Comparison of ENCODE assay signal across 19 mouse cellular contexts in genomic region chr11:78424352-78424751, GRCm38 (mm10). TPM values are rescaled to one million over a fixed set of nuclear protein-coding genes. Genes with fewer than 3 reads are reported as not detected.
DNase-seq lines count a peak whose midpoint lies in the region; ATAC-seq and TF ChIP-seq lines count a peak whose summit lies in the region.
"Had no signal": no experiment of that assay in that cellular context is flagged by ENCODE, and none has a peak within 500 bp of the region (broad histone marks: within the 10 kb centered on the region; RNA-seq: fewer than 3 reads in every experiment).

No protein-coding gene starts in this region.

- no peak overlapping the region for H3K9ac ChIP-seq in kidney, embryonic 14.5 days (ENCODE audit: low read depth, low read length)
- no peak overlapping the region for H3K9ac ChIP-seq in liver, adult 2 months (ENCODE audit: low read depth, low read length)
- no peak overlapping the region for H3K9ac ChIP-seq in liver, embryonic 12.5 days
- no peak overlapping the region for H3K9ac ChIP-seq in midbrain, embryonic 13.5 days (replicated peaks)
- H3K9ac ChIP-seq: hindbrain, embryonic 14.5 days; liver, embryonic 15.5 days had no signal

- no peak overlapping the region for H3K4me2 ChIP-seq in kidney, embryonic 14.5 days (replicated peaks; ENCODE audit: low read depth, low read length)
- no peak overlapping the region for H3K4me2 ChIP-seq in liver, embryonic 12.5 days
- H3K4me2 ChIP-seq in midbrain, embryonic 13.5 days (replicated peaks) = no peak overlapping the region
- H3K4me2 ChIP-seq: hindbrain, embryonic 14.5 days; liver, embryonic 15.5 days had no signal

- WGBS in kidney, embryonic 14.5 days = 59% methylated on average over 2 of the region's 2 CpGs
- WGBS in liver, adult 2 months = 16% methylated on average over 2 of the region's 2 CpGs
- WGBS in liver, embryonic 12.5 days (ENCODE audit: insufficient replicate concordance) = 57% methylated on average over 2 of the region's 2 CpGs
- 76% methylated on average over 2 of the region's 2 CpGs for WGBS in midbrain, embryonic 13.5 days

- H3K9me3 ChIP-seq in kidney, embryonic 14.5 days (ENCODE audit: control insufficient read depth, low read length) = no peaks in the 10 kb centered on the region
- H3K9me3 ChIP-seq in liver, embryonic 12.5 days (replicated peaks) = no peaks in the 10 kb centered on the region
- no peaks in the 10 kb centered on the region for H3K9me3 ChIP-seq in midbrain, embryonic 13.5 days
- H3K9me3 ChIP-seq: liver, embryonic 15.5 days; midbrain, embryonic 10.5 days had no signal

- H3K36me3 ChIP-seq in kidney, embryonic 14.5 days (ENCODE audit: control insufficient read depth, insufficient read depth, low read length) = no peaks in the 10 kb centered on the region
- H3K36me3 ChIP-seq in liver, adult 2 months (ENCODE audit: control insufficient read depth, insufficient read depth, low read length) = no peaks in the 10 kb centered on the region
- H3K36me3 ChIP-seq in liver, embryonic 12.5 days = no peaks in the 10 kb centered on the region
- H3K36me3 ChIP-seq in midbrain, embryonic 13.5 days = no peaks in the 10 kb centered on the region
- H3K36me3 ChIP-seq: liver, embryonic 15.5 days; midbrain, embryonic 10.5 days had no signal

- no peak for ATAC-seq in kidney, embryonic 14.5 days (ENCODE audit: low FRiP score, low TSS enrichment)
- no peak for ATAC-seq in liver, embryonic 12.5 days
- ATAC-seq in midbrain, embryonic 13.5 days = no peak
- ATAC-seq: CD4-positive, CD25-positive, alpha-beta regulatory T cell, adult 4 months; forebrain, embryonic 16.5 days; Patski had no signal

- no peaks in the 10 kb centered on the region for H3K79me2 ChIP-seq in liver, adult 2 months (ENCODE audit: control insufficient read depth, insufficient read depth, low read length)

- no peak overlapping the region for H3K4me3 ChIP-seq in kidney, embryonic 14.5 days (ENCODE audit: low read length)
- H3K4me3 ChIP-seq in liver, adult 2 months (ENCODE audit: insufficient read depth, low read depth, low read length) = no peak overlapping the region
- no peak overlapping the region for H3K4me3 ChIP-seq in liver, embryonic 12.5 days
- no peak overlapping the region for H3K4me3 ChIP-seq in midbrain, embryonic 13.5 days (replicated peaks)
- H3K4me3 ChIP-seq: liver, embryonic 15.5 days; midbrain, embryonic 10.5 days had no signal

- peak; percentile 70 for DNase-seq in kidney, adult 11 months
- peak; percentile 98 for DNase-seq in liver, adult 2 months (ENCODE audit: extremely low read depth, low read depth, low spot score)
- DNase-seq in adrenal gland, adult 8-10 months = peak; percentile 57
- DNase-seq in layer of hippocampus, adult 9-11 months = peak; percentile 11
- DNase-seq in spleen, adult 12 weeks (ENCODE audit: low spot score) = no peak
- DNase-seq: gastrocnemius, postnatal 25 days had no signal

- no peak for TF ChIP-seq POLR2A in liver, adult 2 months (IDR thresholded peaks at IDR 0.05; ENCODE audit: extremely low read depth, insufficient read depth, low read length)

- no peaks in the 10 kb centered on the region for H3K27me3 ChIP-seq in kidney, embryonic 14.5 days (ENCODE audit: control insufficient read depth, insufficient read depth, low read length)
- H3K27me3 ChIP-seq in liver, adult 2 months (ENCODE audit: control insufficient read depth, insufficient read depth, low read length) = no peaks in the 10 kb centered on the region
- H3K27me3 ChIP-seq in liver, embryonic 12.5 days (replicated peaks) = peaks cover 43% of the 10 kb centered on the region
- H3K27me3 ChIP-seq in midbrain, embryonic 13.5 days = no peaks in the 10 kb centered on the region
- H3K27me3 ChIP-seq: Patski had no signal

- no peak overlapping the region for H3K27ac ChIP-seq in kidney, embryonic 14.5 days (ENCODE audit: low read depth, low read length)
- H3K27ac ChIP-seq in liver, adult 2 months (replicated peaks; ENCODE audit: insufficient read depth, low read depth, low read length) = 0 out of 2 replicates have a peak overlapping the region, but pooled peaks have one; percentile 3
- no peak overlapping the region for H3K27ac ChIP-seq in liver, embryonic 12.5 days
- no peak overlapping the region for H3K27ac ChIP-seq in midbrain, embryonic 13.5 days
- H3K27ac ChIP-seq: hindbrain, embryonic 14.5 days; liver, embryonic 15.5 days; midbrain, embryonic 10.5 days had no signal

- TF ChIP-seq CTCF in liver, adult 2 months (IDR thresholded peaks at IDR 0.05; ENCODE audit: low read depth, low read length) = no peak

- peaks cover 10% of the 10 kb centered on the region for H3K4me1 ChIP-seq in kidney, embryonic 14.5 days (ENCODE audit: control insufficient read depth, insufficient read depth, low read length)
- peaks cover 31% of the 10 kb centered on the region for H3K4me1 ChIP-seq in liver, adult 2 months (ENCODE audit: control insufficient read depth, insufficient read depth, low read length)
- H3K4me1 ChIP-seq in liver, embryonic 12.5 days = peaks cover 7% of the 10 kb centered on the region
- H3K4me1 ChIP-seq in midbrain, embryonic 13.5 days (replicated peaks) = no peaks in the 10 kb centered on the region

RNA-seq across cellular contexts. Expression of gene Slc13a2, which starts 2.3 kb away (rescaled TPM):
- polyA plus RNA-seq in kidney, embryonic 14.5 days (2014; fragmentation: Nextera tagmentation; extraction: Ambion mirVana) = 0.07 and 0.45 TPM in 2 replicates
- 0.65 and 1.9 TPM in 2 replicates for total RNA-seq in liver, adult 2 months (2014; rRNA removed)
- 4.7 and 5.6 TPM in 2 replicates for polyA plus RNA-seq in liver, adult 2 months (2012; rRNA removed)
- 0.05 TPM in 1 of 2 replicates, not detected in the other for polyA plus RNA-seq in liver, embryonic 12.5 days (2016; fragmentation: Nextera tagmentation; extraction: Ambion mirVana)
- not detected for total RNA-seq in adrenal gland, adult 8-10 months (2022)
- not detected in 2 replicates for polyA plus RNA-seq in midbrain, embryonic 13.5 days (2015; fragmentation: Nextera tagmentation; extraction: Ambion mirVana)
- total RNA-seq: gastrocnemius, postnatal 25 days; layer of hippocampus, adult 18-20 months had no signal
- polyA plus RNA-seq: CD4-positive, CD25-positive, alpha-beta regulatory T cell, adult 4 months; embryonic facial prominence, embryonic 14.5 days; forebrain, embryonic 16.5 days; heart, embryonic 14.5 days; hindbrain, embryonic 14.5 days; midbrain, embryonic 10.5 days; neural tube, embryonic 11.5 days had no signal

RNA-seq across cellular contexts. Expression of gene Foxn1, which starts 38.0 kb away (rescaled TPM):
- 0.11 TPM in 1 of 2 replicates, not detected in the other for polyA plus RNA-seq in kidney, embryonic 14.5 days (2014; fragmentation: Nextera tagmentation; extraction: Ambion mirVana)
- total RNA-seq in liver, adult 2 months (2014; rRNA removed) = not detected in 2 replicates
- polyA plus RNA-seq in liver, adult 2 months (2012; rRNA removed) = not detected in 2 replicates
- not detected in 2 replicates for polyA plus RNA-seq in liver, embryonic 12.5 days (2016; fragmentation: Nextera tagmentation; extraction: Ambion mirVana)
- total RNA-seq in adrenal gland, adult 8-10 months (2022) = under 1 TPM; 0.20 to 0.77 (median 0.31) TPM
- polyA plus RNA-seq in midbrain, embryonic 13.5 days (2015; fragmentation: Nextera tagmentation; extraction: Ambion mirVana) = not detected in 2 replicates
- total RNA-seq: gastrocnemius, postnatal 25 days; layer of hippocampus, adult 18-20 months had no signal
- polyA plus RNA-seq: forebrain, embryonic 16.5 days; heart, embryonic 14.5 days; hindbrain, embryonic 14.5 days; liver, embryonic 15.5 days; midbrain, embryonic 10.5 days; neural tube, embryonic 11.5 days had no signal

RNA-seq across cellular contexts. Expression of gene Slc46a1, which starts 41.1 kb away (rescaled TPM):
- 13.1 and 18.5 TPM in 2 replicates for polyA plus RNA-seq in kidney, embryonic 14.5 days (2014; fragmentation: Nextera tagmentation; extraction: Ambion mirVana)
- 36.2 and 38.0 TPM in 2 replicates for total RNA-seq in liver, adult 2 months (2014; rRNA removed)
- 133 and 146 TPM in 2 replicates for polyA plus RNA-seq in liver, adult 2 months (2012; rRNA removed)
- 5.7 and 6.3 TPM in 2 replicates for polyA plus RNA-seq in liver, embryonic 12.5 days (2016; fragmentation: Nextera tagmentation; extraction: Ambion mirVana)
- total RNA-seq in adrenal gland, adult 8-10 months (2022) = 10 to 100 TPM; 36.9 to 54.8 (median 42.6) TPM
- polyA plus RNA-seq in midbrain, embryonic 13.5 days (2015; fragmentation: Nextera tagmentation; extraction: Ambion mirVana) = 20.4 and 20.8 TPM in 2 replicates
